Mouse (Mus musculus) neutrophil, adult 5-6 weeks (primary cell): ENCODE results near the gene Krt88. TPM values are rescaled to one million over a fixed set of nuclear protein-coding genes. Genes with fewer than 3 reads are reported as not detected.
A peak's percentile ranks its signal among the peaks of the same experiment; 100 is the strongest.

Experiments used
- ATAC-seq: fragments of 151-379, 151-347 bp; 2 replicates; pipeline ENCODE4 v1.8.0; 2017; ENCODE audit warnings: mild to moderate bottlenecking, moderate TSS enrichment; ENCODE audit not compliant: insufficient number of reproducible peaks, poor library complexity, low FRiP score, severe bottlenecking; ENCODE audit errors: extremely low read depth
- total RNA-seq: library from RNA; stranded (forward); fragments of 200-1000 nt; gene quantifications from 2 replicates; pipeline ENCODE4 v1.2.3, GENCODE M21; 2017

Gene Krt88
- total RNA-seq, 1 experiment from 2014 or later: not detected

DNA sequence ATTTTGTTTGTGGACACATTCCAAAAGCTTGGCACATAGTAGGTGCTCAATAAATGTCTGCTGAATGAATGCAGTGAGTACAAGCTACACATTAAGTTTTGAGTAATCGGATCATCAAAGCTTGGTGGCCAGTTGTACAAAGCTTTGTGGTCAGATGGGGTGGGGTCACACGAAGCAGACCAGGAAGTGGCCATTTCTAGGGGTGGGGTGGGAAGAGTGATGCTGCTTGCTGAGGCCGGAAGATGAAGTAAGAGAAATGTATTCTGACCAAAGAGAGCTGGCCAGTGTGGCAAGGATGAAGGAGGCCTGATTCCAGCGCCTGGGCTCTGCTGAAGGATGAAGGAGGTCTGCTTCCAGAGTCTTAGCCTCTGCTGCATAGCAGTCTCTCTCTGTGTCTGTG lies 21.5 kb downstream of the Krt88 start:
- peak; percentile 53; the same call in 1 of the 2 replicates for ATAC-seq

DNA sequence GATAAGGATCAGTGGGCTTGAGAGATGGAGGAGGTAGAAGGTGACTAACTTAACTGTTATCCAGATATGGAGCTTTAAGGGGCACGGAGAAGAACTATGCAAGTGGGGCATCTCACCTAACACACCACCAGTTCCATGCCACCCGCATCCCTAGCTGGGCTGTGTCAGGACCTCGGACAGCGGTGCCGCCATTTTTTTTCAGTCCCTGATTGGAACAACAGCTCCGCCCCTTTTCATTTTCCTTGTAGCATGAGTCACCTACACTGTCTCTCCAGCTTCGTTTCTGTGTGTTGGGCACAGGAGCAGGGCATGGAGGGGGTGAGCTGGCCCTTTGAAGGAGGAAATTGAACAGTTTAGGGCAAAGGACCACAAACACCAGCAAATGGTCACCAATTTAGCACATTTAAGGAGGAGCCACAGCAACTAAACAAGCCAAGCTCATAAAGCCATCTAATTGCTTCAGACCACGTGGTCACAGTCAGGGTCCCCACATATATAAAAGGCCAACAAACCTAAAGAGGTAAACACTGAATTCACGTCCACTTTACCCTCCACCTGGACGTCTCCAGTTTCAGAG lies 25.5 kb downstream of the Krt88 start, which contains the start of gene Krt86:
Gene Krt86, plus strand, starts transcription at position 527 of the 577 bp plus-strand sequence.
- no peak for ATAC-seq

DNA sequence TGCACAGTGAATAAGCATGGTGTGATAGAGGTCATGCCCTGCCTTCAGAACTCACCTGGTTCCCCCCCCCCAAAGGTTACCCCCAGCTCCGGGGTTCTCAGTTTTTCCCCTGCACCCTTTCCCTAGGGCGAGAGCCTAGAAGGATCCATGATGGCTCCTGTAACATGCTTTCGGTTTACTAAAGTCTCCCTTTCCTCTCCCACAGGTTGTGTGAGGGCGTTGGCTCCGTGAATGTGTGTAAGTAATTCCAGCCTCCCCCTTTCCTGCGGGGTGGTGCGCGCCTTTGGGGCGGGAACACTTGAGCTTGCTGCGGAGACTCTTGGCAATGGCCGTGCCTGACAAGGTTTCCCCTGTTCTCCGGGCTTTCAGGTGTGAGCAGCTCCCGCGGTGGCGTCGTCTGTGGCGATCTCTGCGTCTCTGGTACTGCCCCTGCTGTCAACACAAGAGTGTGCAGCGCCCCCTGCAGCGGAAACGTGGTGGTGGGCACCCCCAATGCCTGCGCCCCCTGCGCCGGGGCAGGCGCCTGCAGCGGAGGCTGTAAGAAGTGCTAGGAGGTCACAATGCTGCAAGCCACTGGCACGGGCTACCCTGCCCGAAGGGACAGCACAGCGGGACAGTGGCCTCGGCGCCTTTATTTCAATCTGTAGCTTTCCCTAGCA lies 31.6 kb downstream of the Krt88 start:
- ATAC-seq: no peak

DNA sequence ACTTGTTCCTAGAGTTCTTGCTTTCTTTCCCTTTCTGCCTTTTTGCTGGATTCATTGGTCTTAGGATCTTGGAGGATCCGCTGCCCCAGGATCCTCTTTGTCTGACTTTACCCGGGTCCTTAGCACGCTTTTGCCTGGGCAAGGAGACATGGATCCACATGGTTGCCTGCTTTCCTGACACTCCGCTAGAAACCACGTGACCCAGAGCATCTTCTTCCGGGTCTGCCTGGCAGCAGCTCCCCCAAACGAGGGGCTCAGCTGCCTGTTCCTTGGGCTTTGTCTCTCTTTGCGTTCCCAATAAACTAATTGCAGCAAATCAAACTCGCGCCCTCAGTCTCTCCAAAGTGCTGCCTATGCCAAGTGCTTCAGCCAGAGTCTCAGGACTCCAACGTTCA lies 32.1 kb downstream of the Krt88 start:
- ATAC-seq: no peak

DNA sequence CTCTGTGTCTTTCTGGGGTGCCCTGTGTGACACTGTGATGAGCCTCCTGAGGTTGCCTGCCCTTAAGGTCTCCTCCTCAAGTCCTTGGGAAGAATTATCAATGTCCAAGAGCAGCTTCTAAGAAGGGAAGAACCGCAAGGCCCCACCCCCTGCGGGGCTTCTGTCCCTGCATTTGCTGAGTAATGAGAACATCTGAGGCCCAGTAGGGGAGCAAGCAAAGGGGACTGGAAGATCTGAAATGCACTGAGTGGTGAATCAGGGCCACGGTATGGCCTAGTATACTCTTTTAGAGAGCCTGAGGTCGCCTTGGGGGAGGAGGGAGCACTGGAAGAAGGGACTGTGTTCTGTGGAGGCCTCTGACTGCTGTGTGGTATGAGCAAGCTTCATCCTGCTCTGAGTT lies 34.5 kb downstream of the Krt88 start:
- ATAC-seq: no peak

DNA sequence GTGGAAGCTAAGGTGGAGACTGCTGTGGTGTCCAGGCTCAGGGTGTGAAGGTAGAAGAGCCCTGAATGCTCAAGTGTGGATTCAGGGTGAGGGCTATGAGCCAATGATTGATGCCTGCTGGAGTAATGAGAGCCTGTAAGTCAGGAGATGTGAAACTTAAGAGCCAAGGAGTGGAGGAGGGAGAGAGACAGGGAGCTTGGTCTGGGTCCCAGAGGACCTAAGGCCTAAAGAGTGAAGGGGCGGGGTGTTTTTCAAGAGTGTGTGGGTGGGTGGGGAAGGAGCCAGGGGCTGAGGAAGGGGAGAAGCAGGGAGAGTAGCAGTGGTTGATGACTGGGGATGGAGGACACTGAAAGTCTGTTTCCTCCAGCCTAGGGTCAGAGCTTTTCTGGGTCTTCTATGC lies 36.1 kb downstream of the Krt88 start:
- ATAC-seq: no peak

DNA sequence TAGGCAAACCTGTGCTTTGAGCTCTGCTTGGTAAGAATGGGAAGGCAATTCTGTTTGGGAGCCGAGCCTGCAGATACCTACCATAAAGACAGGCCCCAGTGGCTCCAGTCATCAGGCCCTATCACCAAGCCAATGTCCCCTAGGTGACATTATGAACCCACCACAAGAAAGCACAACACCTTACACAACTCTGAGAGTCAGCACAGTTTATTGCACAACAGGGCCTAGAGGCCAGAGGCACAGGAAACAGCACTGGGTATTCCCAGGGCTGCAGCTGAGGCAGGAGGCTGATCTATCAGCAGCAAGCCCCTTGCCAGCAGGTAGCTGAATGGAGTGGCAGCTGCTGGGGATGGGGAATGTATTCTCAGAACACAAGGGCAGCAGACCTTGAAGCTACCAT lies 37.4 kb downstream of the Krt88 start:
- no peak; the same call in 1 of the 2 replicates for ATAC-seq

DNA sequence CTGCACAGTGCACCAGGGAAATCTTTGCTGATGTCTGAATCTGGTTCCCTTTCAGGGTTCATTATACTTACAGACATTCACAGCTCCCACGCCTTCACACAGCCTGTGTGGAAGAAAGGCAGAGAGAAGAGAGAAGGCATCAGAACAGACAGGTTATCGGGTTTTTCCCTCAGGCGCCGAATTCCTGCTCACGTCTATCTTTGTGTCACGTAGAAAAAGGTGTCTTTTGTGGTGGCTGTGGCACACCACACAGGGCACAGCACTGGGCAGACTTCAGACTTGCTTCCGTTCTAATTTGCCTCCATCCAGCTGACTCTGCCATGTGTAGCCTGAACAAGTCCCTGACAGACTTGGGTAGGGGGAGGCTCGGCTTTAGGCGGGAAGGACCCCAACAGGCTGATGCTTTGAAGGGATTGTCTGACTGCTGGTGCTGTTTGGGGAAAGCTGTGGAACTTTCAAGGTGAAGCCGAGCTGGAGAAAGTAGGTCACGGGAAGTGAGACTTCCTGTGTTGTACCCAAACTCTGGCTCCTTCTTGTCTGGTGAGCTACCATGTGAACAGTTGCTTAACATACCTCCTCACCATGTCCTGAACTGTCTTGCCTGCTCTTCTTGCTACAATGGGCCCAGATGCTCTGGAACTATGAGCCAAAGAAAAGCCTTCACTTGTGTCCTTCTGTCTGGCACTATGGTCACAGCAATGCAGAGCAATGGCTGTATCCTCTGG lies 38.5 kb downstream of the Krt88 start:
- ATAC-seq: no peak

DNA sequence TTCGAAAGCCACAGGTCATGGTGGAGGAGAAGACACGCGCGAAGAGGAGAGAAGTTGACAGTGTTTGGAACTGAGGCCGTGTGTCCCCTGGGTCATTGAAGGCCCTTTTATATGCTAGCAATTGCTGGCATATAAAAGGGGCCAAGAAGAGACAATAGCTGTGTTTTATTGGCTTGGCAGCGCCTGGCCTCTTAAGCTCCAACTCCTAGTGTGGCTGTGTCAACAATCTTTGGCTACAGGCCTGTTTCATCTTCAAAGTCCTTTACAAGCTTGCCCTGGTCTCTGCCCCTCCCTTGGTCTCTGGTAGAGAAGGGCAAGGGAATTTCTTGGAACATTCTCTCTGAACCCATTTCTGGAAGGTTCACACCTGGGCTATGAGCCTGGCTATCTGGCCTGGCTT lies 43.9 kb downstream of the Krt88 start, which contains the start of gene Krt83:
Gene Krt83, minus strand, starts transcription at position 82 of the 400 bp plus-strand sequence.
- ATAC-seq: no peak

DNA sequence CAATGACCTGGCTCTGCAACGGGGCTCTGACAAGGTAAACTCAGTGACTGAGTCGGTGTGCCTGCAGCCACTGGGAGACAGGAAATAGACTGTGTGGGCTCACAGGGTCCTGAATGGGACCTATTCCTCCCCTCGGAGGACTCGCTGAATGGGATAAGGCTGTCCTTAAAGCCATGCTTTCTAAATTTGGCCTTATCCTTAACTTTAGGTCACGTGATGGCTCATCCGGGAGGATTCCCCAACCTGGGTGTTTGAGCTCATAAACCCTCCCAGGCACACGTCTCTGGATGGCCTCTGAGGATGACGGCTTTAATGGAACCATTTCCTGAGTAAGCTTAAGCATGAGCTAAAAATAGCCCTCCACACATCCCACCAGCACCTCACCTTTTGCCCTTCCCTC lies 45.2 kb downstream of the Krt88 start:
- no peak for ATAC-seq

DNA sequence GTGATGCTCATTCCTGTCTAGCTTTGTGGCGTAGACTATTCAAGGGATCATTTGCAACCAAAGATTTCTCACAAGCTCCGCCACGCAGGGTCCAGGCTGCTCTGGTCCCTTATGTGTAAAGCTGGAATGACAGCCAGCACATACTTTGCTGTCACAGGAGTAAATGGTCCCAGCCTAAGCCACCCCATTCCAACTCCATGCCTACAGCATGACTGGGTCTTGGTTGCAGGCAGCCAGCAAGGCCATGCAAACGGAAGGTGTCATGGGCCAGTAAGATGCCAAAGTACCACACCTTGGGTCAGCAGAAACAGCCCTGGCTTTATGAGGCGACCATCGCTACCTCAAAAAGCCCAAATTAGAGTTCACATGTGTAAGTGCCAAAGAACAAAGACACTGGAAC lies 46.2 kb downstream of the Krt88 start:
- no peak for ATAC-seq

DNA sequence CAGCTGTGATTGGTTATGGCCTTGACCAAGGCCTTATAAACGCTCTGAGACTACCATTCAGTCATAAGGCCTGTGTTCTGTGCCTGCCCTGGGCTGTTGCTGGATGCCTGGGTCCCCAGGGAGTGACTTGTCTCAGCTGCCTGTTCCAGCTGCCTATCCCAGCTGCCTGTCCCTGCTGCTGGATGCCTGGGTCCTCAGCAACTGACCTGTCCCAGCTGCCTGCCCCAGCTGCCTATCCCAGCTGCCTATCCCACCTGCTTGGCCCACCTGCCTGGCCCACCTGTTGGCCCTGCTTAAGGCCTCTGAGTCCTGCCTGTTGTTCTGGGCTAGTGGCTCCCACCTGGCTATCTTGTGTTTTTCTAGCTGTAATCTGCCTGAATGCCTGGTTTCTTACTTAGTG lies 46.7 kb downstream of the Krt88 start:
- ATAC-seq: no peak

DNA sequence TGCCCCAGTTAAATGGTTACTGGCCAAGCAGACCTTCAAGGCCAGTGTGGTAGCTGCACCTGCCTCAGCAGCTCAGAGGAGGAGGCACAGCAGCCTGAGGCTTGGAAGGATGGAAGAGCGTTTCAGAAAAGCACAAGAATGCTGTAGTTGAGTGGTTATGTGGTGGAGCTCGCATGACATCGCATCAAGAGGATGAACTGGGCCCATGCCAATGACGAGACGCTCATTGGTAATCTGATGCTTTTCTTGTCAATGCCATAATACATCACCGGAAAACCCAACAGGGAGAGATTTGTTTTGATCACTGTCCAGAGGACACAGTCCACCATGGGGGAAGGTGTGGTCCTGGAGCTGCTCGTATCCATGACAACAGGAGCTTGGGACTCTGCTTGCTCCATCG lies 47.7 kb downstream of the Krt88 start:
- ATAC-seq: no peak

DNA sequence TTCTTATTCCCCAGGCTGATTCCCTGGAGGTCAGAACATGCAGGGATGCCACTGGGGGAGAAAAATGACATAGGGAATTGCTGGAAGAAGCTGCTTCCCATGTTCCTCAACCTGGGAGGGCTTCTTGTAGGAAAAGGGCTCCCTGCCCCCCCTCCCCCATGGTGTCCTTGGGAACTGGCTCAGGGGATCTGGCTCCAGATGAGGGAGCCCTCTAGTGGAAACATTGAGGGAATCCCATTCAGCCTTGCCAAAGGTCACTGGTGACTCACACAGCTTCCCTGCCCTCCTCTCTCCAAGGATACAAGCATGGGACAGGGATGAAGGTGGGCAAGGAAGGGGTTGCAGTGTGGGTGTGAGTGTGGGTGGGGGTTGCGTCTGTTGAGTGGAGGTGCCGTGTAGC lies 49.6 kb downstream of the Krt88 start:
- ATAC-seq: no peak

Other genes with a start within 250 kb of the Krt88 start
- gene Grasp, start 223.6 kb upstream of the Krt88 start, total RNA-seq: 0.81 and 0.98 TPM in 2 replicates
- gene Nr4a1, start 193.5 kb upstream of the Krt88 start, total RNA-seq: 185 and 187 TPM in 2 replicates
- 61.0 and 68.8 TPM in 2 replicates for gene Atg101, start 163.5 kb upstream of the Krt88 start, total RNA-seq
- 0.70 and 0.98 TPM in 2 replicates for gene 6030408B16Rik, start 154.5 kb upstream of the Krt88 start, total RNA-seq
- 31.7 and 34.7 TPM in 2 replicates for gene Krt80, start 77.6 kb upstream of the Krt88 start, total RNA-seq
- 8.6 and 9.6 TPM in 2 replicates for gene Krt7, start 36.7 kb upstream of the Krt88 start, total RNA-seq
- not detected in 2 replicates for gene Krt87, start 8.9 kb upstream of the Krt88 start, total RNA-seq
- not detected in 2 replicates for gene Krt81, start 16.0 kb downstream of the Krt88 start, total RNA-seq
- 5.8 and 7.0 TPM in 2 replicates for gene Krt86, start 25.7 kb downstream of the Krt88 start, total RNA-seq
- gene Krt83, start 43.8 kb downstream of the Krt88 start, total RNA-seq: 0.37 and 1.9 TPM in 2 replicates
- gene Gm49425, start 69.5 kb downstream of the Krt88 start, total RNA-seq: not detected in 2 replicates
- gene Krt84, start 85.1 kb downstream of the Krt88 start, total RNA-seq: not detected in 2 replicates
- gene Krt82, start 102.9 kb downstream of the Krt88 start, total RNA-seq: not detected in 2 replicates
- not detected in 2 replicates for gene Krt90, start 115.2 kb downstream of the Krt88 start, total RNA-seq
- gene Krt75, start 126.2 kb downstream of the Krt88 start, total RNA-seq: 0.12 and 0.74 TPM in 2 replicates
- gene Gm5414, start 180.4 kb downstream of the Krt88 start, total RNA-seq: not detected in 2 replicates
- gene Gm5478, start 199.6 kb downstream of the Krt88 start, total RNA-seq: not detected in 2 replicates
- gene Krt6b, start 232.5 kb downstream of the Krt88 start, total RNA-seq: 3.9 and 4.5 TPM in 2 replicates
- 1.1 and 1.3 TPM in 2 replicates for gene Krt6a, start 246.6 kb downstream of the Krt88 start, total RNA-seq